Mouse (Mus musculus) forebrain, embryonic 14.5 days (tissue): ENCODE data around the gene Ewsr1. TPM values are rescaled to one million over a fixed set of nuclear protein-coding genes. Genes with fewer than 3 reads are reported as not detected.

Experiments used
- ATAC-seq: fragments of 200-750 bp; cut with Nextera tagmentation; 2 replicates; pipeline ENCODE4 v1.8.0; 2017; ENCODE audit warnings: mild to moderate bottlenecking, moderate library complexity
- DNase-seq: peaks from one replicate; pipeline ENCODE4 v3.0.0-alpha.2; 2015; ENCODE audit warnings: low spot score
- H3K27ac ChIP-seq: fragments of 300-500 bp; sonication (generic); 2 replicates; pipeline ENCODE4 v1.5.1; 2014; ENCODE audit warnings: low read depth, mild to moderate bottlenecking, control low read depth, low read length, moderate library complexity
- H3K27me3 ChIP-seq: fragments of 300-500 bp; sonication (generic); replicated peaks from 2 replicates; pipeline ENCODE4 v1.6.1; 2014; ENCODE audit warnings: low read length, control low read depth, mixed read lengths; ENCODE audit not compliant: control insufficient read depth, insufficient read depth
- H3K36me3 ChIP-seq: fragments of 300-500 bp; sonication (generic); 2 replicates; pipeline ENCODE4 v1.6.1; 2014; ENCODE audit warnings: low read length, control low read depth; ENCODE audit not compliant: control insufficient read depth, insufficient read depth
- H3K4me1 ChIP-seq: fragments of 300-500 bp; sonication (generic); 2 replicates; pipeline ENCODE4 v1.6.1; 2014; ENCODE audit warnings: antibody characterized with exemption, low read length, control low read depth; ENCODE audit not compliant: control insufficient read depth, insufficient read depth
- H3K4me2 ChIP-seq: fragments of 300-500 bp; sonication (generic); 2 replicates; pipeline ENCODE4 v1.6.1; 2014; ENCODE audit warnings: mild to moderate bottlenecking, control low read depth, low read length
- H3K4me3 ChIP-seq: fragments of 300-500 bp; sonication (generic); 2 replicates; pipeline ENCODE4 v1.5.1; 2014; ENCODE audit warnings: low read depth, low read length, control low read depth
- H3K9ac ChIP-seq: fragments of 300-500 bp; sonication (generic); 2 replicates; pipeline ENCODE4 v1.6.1; 2014; ENCODE audit warnings: mild to moderate bottlenecking, low read length, control low read depth, moderate library complexity
- H3K9me3 ChIP-seq: fragments of 300-500 bp; sonication (generic); replicated peaks from 2 replicates; pipeline ENCODE4 v1.6.1; 2016; ENCODE audit warnings: low read length, control low read depth, mixed read lengths; ENCODE audit not compliant: control insufficient read depth
- WGBS: fragments of 180-500 bp; shearing (Covaris S2); extraction: QIAGEN DNeasy Blood & Tissue Kit; methylation state at CpG from one replicate; pipeline ENCODE4 v1.1.7; 2014; 5-methylcytosine and 5-hydroxymethylcytosine counted together
- polyA plus RNA-seq: library from polyadenylated mRNA; unstranded; fragments of >200 nt; fragmentation: Nextera tagmentation; extraction: Ambion mirVana; gene quantifications from 2 replicates; pipeline ENCODE4 v1.2.1, GENCODE M21; 2014

Gene Ewsr1
- polyA plus RNA-seq, 1 experiment from 2014 or later = 433 TPM

- H3K9me3 ChIP-seq = no peaks in the 10 kb centered on the region
- no peaks in the 10 kb centered on the region for H3K36me3 ChIP-seq
- peaks cover 13% of the 10 kb centered on the region for H3K4me1 ChIP-seq
- H3K4me3 ChIP-seq = no peak overlapping the region
- ATAC-seq = 0 out of 2 replicates have a peak, but pooled peaks have one; percentile 17
- H3K9ac ChIP-seq = no peak overlapping the region
- H3K27me3 ChIP-seq = no peaks in the 10 kb centered on the region
- H3K4me2 ChIP-seq = no peak overlapping the region
- WGBS = 64% methylated on average over 4 of the region's 4 CpGs
- no peak for DNase-seq
- H3K27ac ChIP-seq = no peak overlapping the region
Observed at GRCm38 (mm10) chr11:5130111-5130665, 31.1 kb upstream of the Ewsr1 start.

DNA sequence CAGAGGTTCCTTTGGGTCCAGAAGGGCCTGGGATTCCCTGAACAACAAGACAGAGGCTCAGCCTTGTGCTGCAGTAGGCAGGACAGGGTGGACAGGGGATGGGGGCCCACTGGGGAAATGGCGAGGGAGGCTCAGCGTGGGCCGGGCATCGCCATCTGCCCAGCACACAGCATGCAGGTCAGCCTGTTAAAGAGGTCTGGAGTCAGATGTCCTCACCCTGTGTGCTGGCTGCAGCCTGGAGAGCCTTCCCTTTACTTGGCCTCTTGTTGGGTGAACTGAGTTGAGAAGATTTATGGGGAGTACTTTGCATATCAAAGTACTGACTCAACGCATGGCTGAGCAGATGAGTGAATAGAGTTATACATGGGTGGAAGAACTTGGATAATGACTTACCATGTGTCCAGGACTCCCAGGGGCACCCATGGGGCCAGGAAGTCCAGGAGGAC is 30.0 kb upstream of the Ewsr1 start:
- Histone ChIP-seq H3K4me1 (peaks cover 13% of the 10 kb centered on the region), H3K9me3 (no peaks in the 10 kb centered on the region), H3K4me2 (no peak overlapping the region), H3K4me3 (no peak overlapping the region), H3K36me3 (no peaks in the 10 kb centered on the region), H3K9ac (0 out of 2 replicates have a peak overlapping the region, but pooled peaks have one; percentile 25), H3K27ac (peak overlapping the region; percentile 17; the same call in 1 of the 2 replicates), H3K27me3 (no peaks in the 10 kb centered on the region)
- WGBS = 12% methylated on average over 5 of the region's 5 CpGs
- DNase-seq (peak; percentile 60), ATAC-seq (peak; percentile 78)

DNA sequence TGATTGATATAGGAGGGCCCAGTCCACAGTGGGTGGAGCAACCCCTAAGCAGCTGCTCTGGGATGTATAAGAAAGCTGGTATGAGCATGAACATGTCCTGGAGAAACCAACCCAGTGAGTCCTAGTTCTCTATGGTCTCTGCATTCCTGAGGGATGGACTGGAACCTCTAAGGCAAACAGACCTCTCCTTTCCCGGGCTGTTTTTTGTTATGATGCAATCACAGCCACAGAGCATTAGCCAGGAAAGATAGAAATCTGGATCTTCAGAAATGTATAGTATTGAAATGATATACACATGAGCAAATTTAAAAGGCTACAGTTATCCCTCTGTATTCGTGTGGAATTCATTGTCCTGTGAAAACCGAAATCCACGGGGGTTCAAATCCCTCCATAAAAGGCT is 26.6 kb upstream of the Ewsr1 start:
- no peak for ATAC-seq
- no peak overlapping the region for H3K9ac ChIP-seq
- no peaks in the 10 kb centered on the region for H3K9me3 ChIP-seq
- H3K36me3 ChIP-seq = no peaks in the 10 kb centered on the region
- 51% methylated on average over 4 of the region's 4 CpGs for WGBS
- H3K4me1 ChIP-seq = peaks cover 13% of the 10 kb centered on the region
- no peaks in the 10 kb centered on the region for H3K27me3 ChIP-seq
- no peak overlapping the region for H3K4me3 ChIP-seq
- no peak overlapping the region for H3K4me2 ChIP-seq
- no peak for DNase-seq
- no peak overlapping the region for H3K27ac ChIP-seq

GRCm38 (mm10) chr11:5114931-5115581 is 16.0 kb upstream of the Ewsr1 start:
- H3K4me1 ChIP-seq = no peaks in the 10 kb centered on the region
- no peak overlapping the region for H3K27ac ChIP-seq
- no peak overlapping the region for H3K4me2 ChIP-seq
- DNase-seq = peak; percentile 86
- no peaks in the 10 kb centered on the region for H3K27me3 ChIP-seq
- no peaks in the 10 kb centered on the region for H3K9me3 ChIP-seq
- H3K4me3 ChIP-seq = no peak overlapping the region
- WGBS = 31% methylated on average over 13 of the region's 13 CpGs
- H3K36me3 ChIP-seq = no peaks in the 10 kb centered on the region
- peak; percentile 60; the same call in 1 of the 2 replicates for ATAC-seq
- H3K9ac ChIP-seq = no peak overlapping the region

DNA sequence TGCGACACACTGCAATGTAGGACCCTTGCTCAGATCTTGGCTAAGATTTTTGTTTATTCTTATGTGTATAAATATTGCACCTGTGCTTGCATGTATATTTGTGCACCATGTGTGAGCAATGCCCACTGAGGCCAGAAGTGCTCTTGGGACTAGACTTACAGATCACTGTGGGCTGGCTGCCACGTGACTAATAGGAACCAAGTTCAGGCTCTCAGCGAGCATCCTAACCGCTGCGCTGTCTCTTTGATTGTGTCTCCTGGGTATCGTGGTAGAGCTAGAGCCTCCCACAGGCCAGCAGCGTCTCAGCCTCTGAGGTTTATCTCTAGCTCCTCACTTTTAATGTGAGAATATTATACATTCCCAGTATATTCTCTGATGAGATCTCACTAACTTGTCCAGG is 14.6 kb upstream of the Ewsr1 start:
- no peak overlapping the region for H3K4me3 ChIP-seq
- no peaks in the 10 kb centered on the region for H3K27me3 ChIP-seq
- no peaks in the 10 kb centered on the region for H3K36me3 ChIP-seq
- no peak for DNase-seq
- no peaks in the 10 kb centered on the region for H3K4me1 ChIP-seq
- H3K9me3 ChIP-seq = no peaks in the 10 kb centered on the region
- H3K9ac ChIP-seq = no peak overlapping the region
- no peak overlapping the region for H3K27ac ChIP-seq
- 90% methylated on average over 7 of the region's 7 CpGs for WGBS
- H3K4me2 ChIP-seq = no peak overlapping the region
- ATAC-seq = no peak

DNA sequence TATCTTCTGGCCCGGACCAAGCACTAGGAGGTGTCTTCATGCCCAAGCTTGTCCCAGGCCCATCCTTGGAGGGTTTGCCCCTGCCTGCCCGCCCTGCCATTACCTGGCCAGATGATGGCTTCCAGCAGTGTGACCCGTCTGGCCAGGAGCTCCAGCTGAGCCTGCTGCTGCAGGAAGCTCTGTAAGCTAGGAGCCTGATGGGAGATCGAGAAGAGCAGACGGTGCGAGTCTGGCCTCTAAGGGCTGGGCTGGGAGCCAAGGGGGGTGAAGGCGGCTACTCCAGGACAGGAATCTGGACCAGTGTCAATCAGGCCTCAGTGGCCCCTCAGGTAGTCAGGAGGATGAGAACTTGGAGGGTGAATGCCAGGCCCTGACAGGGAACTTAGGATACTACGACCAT is 10.4 kb upstream of the Ewsr1 start:
- Histone ChIP-seq H3K27me3 (no peaks in the 10 kb centered on the region), H3K9ac (no peak overlapping the region), H3K9me3 (no peaks in the 10 kb centered on the region), H3K27ac (no peak overlapping the region), H3K36me3 (peaks cover 14% of the 10 kb centered on the region), H3K4me2 (no peak overlapping the region), H3K4me3 (no peak overlapping the region), H3K4me1 (no peaks in the 10 kb centered on the region)
- no peak for DNase-seq
- 79% methylated on average over 8 of the region's 8 CpGs for WGBS
- ATAC-seq = no peak

- Histone ChIP-seq H3K4me3 (no peak overlapping the region), H3K9me3 (no peaks in the 10 kb centered on the region), H3K4me1 (peaks cover 10% of the 10 kb centered on the region), H3K4me2 (no peak overlapping the region), H3K36me3 (peaks cover 18% of the 10 kb centered on the region), H3K27me3 (no peaks in the 10 kb centered on the region), H3K27ac (no peak overlapping the region), H3K9ac (no peak overlapping the region)
- 97% methylated on average over 4 of the region's 4 CpGs for WGBS
- ATAC-seq (no peak), DNase-seq (no peak)
Observed at GRCm38 (mm10) chr11:5103986-5104509, 5.0 kb upstream of the Ewsr1 start.

- Histone ChIP-seq H3K4me1 (peaks cover 12% of the 10 kb centered on the region), H3K9ac (no peak overlapping the region), H3K9me3 (no peaks in the 10 kb centered on the region), H3K27me3 (no peaks in the 10 kb centered on the region), H3K36me3 (peaks cover 18% of the 10 kb centered on the region), H3K4me2 (no peak overlapping the region), H3K27ac (no peak overlapping the region), H3K4me3 (no peak overlapping the region)
- 91% methylated on average over 7 of the region's 7 CpGs for WGBS
- DNase-seq (no peak), ATAC-seq (no peak)
Observed at GRCm38 (mm10) chr11:5102384-5102783, 3.3 kb upstream of the Ewsr1 start.

DNA sequence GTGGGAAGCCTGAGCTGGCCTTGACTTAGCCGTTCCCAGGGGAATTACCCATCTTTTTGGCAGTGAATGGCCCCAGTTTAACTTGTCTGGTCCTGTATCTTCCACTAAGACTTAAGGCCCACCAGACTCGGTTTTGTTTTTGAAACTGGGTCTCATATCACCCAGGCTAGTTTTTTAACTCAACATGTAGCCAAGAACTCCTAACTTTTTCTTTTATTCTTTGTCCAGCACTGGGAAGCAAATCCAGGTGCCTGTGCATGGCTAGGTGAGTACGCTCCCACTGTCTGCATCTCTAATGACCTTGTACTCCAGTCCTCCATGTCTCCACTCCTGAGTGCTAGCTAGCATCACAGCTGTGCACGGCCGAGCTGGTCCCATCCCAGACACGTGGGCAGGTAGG is 2.6 kb upstream of the Ewsr1 start:
- H3K4me1 ChIP-seq = peaks cover 20% of the 10 kb centered on the region
- WGBS = 88% methylated on average over 6 of the region's 6 CpGs
- no peak for DNase-seq
- no peaks in the 10 kb centered on the region for H3K27me3 ChIP-seq
- no peak for ATAC-seq
- no peak overlapping the region for H3K4me2 ChIP-seq
- H3K9me3 ChIP-seq = no peaks in the 10 kb centered on the region
- peaks cover 18% of the 10 kb centered on the region for H3K36me3 ChIP-seq
- H3K4me3 ChIP-seq = no peak overlapping the region
- no peak overlapping the region for H3K27ac ChIP-seq
- no peak overlapping the region for H3K9ac ChIP-seq
